ENCODE assay signal across 32 mouse cellular contexts in the genomic region with DNA sequence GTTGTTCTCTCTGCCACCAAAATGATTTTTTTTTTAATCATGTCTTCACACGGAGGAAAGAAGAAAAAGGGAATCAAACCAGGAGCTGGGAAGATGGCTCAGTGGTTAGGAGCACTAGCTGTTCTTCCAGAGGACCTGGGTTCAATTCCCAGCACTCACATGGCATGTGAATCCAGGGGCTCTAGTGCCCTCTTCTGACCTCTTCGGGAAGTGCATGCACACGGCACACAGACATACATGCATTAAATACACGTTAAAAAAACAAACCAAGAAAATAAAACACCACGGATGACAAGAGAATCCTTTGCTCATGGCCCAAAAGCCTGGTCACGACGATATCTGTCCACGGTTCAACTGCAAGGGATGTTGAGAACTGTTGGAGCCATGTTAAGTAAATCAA. TPM values are rescaled to one million over a fixed set of nuclear protein-coding genes. Genes with fewer than 3 reads are reported as not detected.
DNase-seq lines count a peak whose midpoint lies in the region; ATAC-seq and TF ChIP-seq lines count a peak whose summit lies in the region.
"Had no signal": no experiment of that assay in that cellular context is flagged by ENCODE, and none has a peak within 500 bp of the region (broad histone marks: within the 10 kb centered on the region; RNA-seq: fewer than 3 reads in every experiment).

No protein-coding gene starts in this region.

- no peaks in the 10 kb centered on the region for H3K79me2 ChIP-seq in heart, adult 2 months (replicated peaks; ENCODE audit: control insufficient read depth, insufficient read depth, low read length)

- TF ChIP-seq POLR2A in heart, adult 2 months (IDR thresholded peaks at IDR 0.05; ENCODE audit: insufficient read depth, low read depth, low read length): no peak
- TF ChIP-seq POLR2A in testis, adult 2 months (IDR thresholded peaks at IDR 0.05; ENCODE audit: control insufficient read depth, low read depth, low read length): no peak

- TF ChIP-seq CTCF in heart, adult 2 months (IDR thresholded peaks at IDR 0.05): peak; percentile 31; the same call in 1 of the 2 replicates
- peak; percentile 33 for TF ChIP-seq CTCF in layer of hippocampus, adult 2 months (conservative IDR thresholded peaks at IDR 0.05)
- TF ChIP-seq CTCF in testis, adult 2 months (IDR thresholded peaks at IDR 0.05; ENCODE audit: control insufficient read depth, insufficient read depth, insufficient replicate concordance, low read depth, low read length): peak; percentile 36; the same call in 1 of the 2 replicates
- TF ChIP-seq CTCF in stomach, postnatal 0 days (IDR thresholded peaks at IDR 0.05; ENCODE audit: low read depth): 0 out of 2 replicates have a peak, but pooled peaks have one; percentile 9

- H3K27ac ChIP-seq in heart, adult 2 months: peak overlapping the region; percentile 61; the same call in 1 of the 2 replicates
- H3K27ac ChIP-seq in layer of hippocampus, adult 2 months: no peak overlapping the region
- H3K27ac ChIP-seq in testis, adult 2 months (ENCODE audit: control insufficient read depth, insufficient read depth, low read depth, low read length): no peak overlapping the region
- no peak overlapping the region for H3K27ac ChIP-seq in stomach, postnatal 0 days (replicated peaks)
- H3K27ac ChIP-seq: embryonic facial prominence, embryonic 13.5 days; forebrain, embryonic 10.5 days; hindbrain, embryonic 10.5 days; liver, embryonic 14.5 days; midbrain, embryonic 10.5 days; midbrain, embryonic 15.5 days; neural tube, embryonic 15.5 days had no signal

- ATAC-seq in stomach, postnatal 0 days (ENCODE audit: low FRiP score, low TSS enrichment): no peak
- ATAC-seq: hindbrain, embryonic 16.5 days; intestine, embryonic 16.5 days; midbrain, embryonic 15.5 days; Patski had no signal

- H3K9me3 ChIP-seq in stomach, postnatal 0 days (ENCODE audit: control insufficient read depth, low read length): no peaks in the 10 kb centered on the region
- H3K9me3 ChIP-seq: midbrain, embryonic 15.5 days; neural tube, embryonic 15.5 days had no signal

- H3K36me3 ChIP-seq in heart, adult 2 months (ENCODE audit: control insufficient read depth, insufficient read depth, low read length): no peaks in the 10 kb centered on the region
- no peaks in the 10 kb centered on the region for H3K36me3 ChIP-seq in testis, adult 2 months (ENCODE audit: control insufficient read depth, insufficient read depth, low read length)
- H3K36me3 ChIP-seq in stomach, postnatal 0 days (ENCODE audit: control insufficient read depth, insufficient read depth, low read length): no peaks in the 10 kb centered on the region
- H3K36me3 ChIP-seq: embryonic facial prominence, embryonic 13.5 days; forebrain, embryonic 10.5 days; heart, embryonic 12.5 days; hindbrain, embryonic 10.5 days; midbrain, embryonic 10.5 days; midbrain, embryonic 15.5 days; neural tube, embryonic 15.5 days had no signal

- peaks cover 3% of the 10 kb centered on the region; the same call in 1 of the 2 replicates for H3K4me1 ChIP-seq in heart, adult 2 months (ENCODE audit: control insufficient read depth, insufficient read depth, low read length)
- no peaks in the 10 kb centered on the region for H3K4me1 ChIP-seq in testis, adult 2 months (ENCODE audit: control insufficient read depth, insufficient read depth, low read length)
- H3K4me1 ChIP-seq in stomach, postnatal 0 days (replicated peaks; ENCODE audit: control insufficient read depth, insufficient read depth): no peaks in the 10 kb centered on the region
- H3K4me1 ChIP-seq: hindbrain, embryonic 10.5 days; midbrain, embryonic 15.5 days had no signal

- no peak for TF ChIP-seq EP300 in heart, adult 2 months (IDR thresholded peaks at IDR 0.05; ENCODE audit: insufficient read depth, low read depth, low read length)
- TF ChIP-seq EP300 in stomach, postnatal 0 days (optimal IDR thresholded peaks at IDR 0.05): no peak

- H3K27me3 ChIP-seq in heart, adult 2 months (ENCODE audit: control insufficient read depth, insufficient read depth, low read length): no peaks in the 10 kb centered on the region
- H3K27me3 ChIP-seq in testis, adult 2 months (ENCODE audit: control insufficient read depth, insufficient read depth, low read length): no peaks in the 10 kb centered on the region
- H3K27me3 ChIP-seq in stomach, postnatal 0 days (ENCODE audit: control insufficient read depth, insufficient read depth, low read length): no peaks in the 10 kb centered on the region
- H3K27me3 ChIP-seq: embryonic facial prominence, embryonic 13.5 days; heart, embryonic 12.5 days; midbrain, embryonic 15.5 days; neural tube, embryonic 15.5 days; Patski had no signal

- no peak overlapping the region for H3K4me3 ChIP-seq in heart, adult 2 months
- H3K4me3 ChIP-seq in layer of hippocampus, adult 2 months: no peak overlapping the region
- no peak overlapping the region for H3K4me3 ChIP-seq in testis, adult 2 months (ENCODE audit: control insufficient read depth, low read depth, low read length)
- no peak overlapping the region for H3K4me3 ChIP-seq in stomach, postnatal 0 days (ENCODE audit: low read depth, low read length)
- H3K4me3 ChIP-seq: embryonic facial prominence, embryonic 13.5 days; forebrain, embryonic 10.5 days; heart, embryonic 12.5 days; hindbrain, embryonic 10.5 days; midbrain, embryonic 10.5 days; midbrain, embryonic 15.5 days; neural tube, embryonic 15.5 days had no signal

- WGBS in heart, adult 2 months: 90% methylated on average over 8 of the region's 8 CpGs
- WGBS in stomach, postnatal 0 days: 94% methylated on average over 8 of the region's 8 CpGs

- no peak for DNase-seq in heart, adult 2 months
- no peak for DNase-seq in heart, adult 9 months (ENCODE audit: low spot score in 2 of 2)
- no peak for DNase-seq in layer of hippocampus, adult 2 months (ENCODE audit: low spot score in 2 of 2)
- no peak for DNase-seq in layer of hippocampus, adult 9-10 months (ENCODE audit: low spot score)
- no peak for DNase-seq in testis, postnatal 14 days (ENCODE audit: low spot score)
- no peak for DNase-seq in stomach, postnatal 0 days (ENCODE audit: low spot score)
- no peak for DNase-seq in ovary, postnatal 10 days (ENCODE audit: low spot score)
- DNase-seq: adrenal gland, postnatal 14 days; B cell, adult 2 months; cerebellum, adult 11 months; cerebellum, adult 9-11 months; embryo, embryonic 11 days; gastrocnemius, postnatal 25 days; kidney, adult 9 months; kidney, postnatal 10 days; left cerebral cortex, postnatal 4 days; lung, adult 2 months; lung, postnatal 14 days; right cerebral cortex, postnatal 4 days; thymus, postnatal 14 days had no signal

- no peak overlapping the region for H3K4me2 ChIP-seq in stomach, postnatal 0 days (replicated peaks; ENCODE audit: low read depth)
- H3K4me2 ChIP-seq: embryonic facial prominence, embryonic 13.5 days; heart, embryonic 12.5 days; midbrain, embryonic 15.5 days; neural tube, embryonic 15.5 days had no signal

- intact Hi-C loops in heart, adult 2 months (cut with DNase I): no loop called here

- no peak overlapping the region for H3K9ac ChIP-seq in heart, adult 2 months (ENCODE audit: low read depth, low read length)
- H3K9ac ChIP-seq in stomach, postnatal 0 days (ENCODE audit: low read length): no peak overlapping the region
- H3K9ac ChIP-seq: embryonic facial prominence, embryonic 13.5 days; heart, embryonic 12.5 days; liver, embryonic 14.5 days; midbrain, embryonic 15.5 days; neural tube, embryonic 15.5 days had no signal

RNA-seq across cellular contexts. Expression of a gene that starts 44.5 kb away (rescaled TPM):
- total RNA-seq in heart, adult 2 months (2021): 100 to 1,000 TPM in 1 of 2 experiments, 10 to 100 TPM in 1; 98.0 to 119 TPM
- 35.5 and 74.4 TPM in 2 replicates for polyA plus RNA-seq in heart, adult 2 months (2012; rRNA removed)
- total RNA-seq in layer of hippocampus, adult 2 months (2021): 10 to 100 TPM; 96.9 to 98.5 TPM
- polyA plus RNA-seq in testis, adult 2 months (2012; rRNA removed): 333 and 360 TPM in 2 replicates
- 30.7 and 31.5 TPM in 2 replicates for polyA plus RNA-seq in stomach, postnatal 0 days (2015; fragmentation: Nextera tagmentation; extraction: Ambion mirVana)
